Mouse (Mus musculus): ENCODE measurements around the gene Slc35b2. TPM values are rescaled to one million over a fixed set of nuclear protein-coding genes. Genes with fewer than 3 reads are reported as not detected.

Gene Slc35b2
- polyA plus RNA-seq, 2 experiments from 2014 or later: 27.6 to 39.0 TPM

DNA sequence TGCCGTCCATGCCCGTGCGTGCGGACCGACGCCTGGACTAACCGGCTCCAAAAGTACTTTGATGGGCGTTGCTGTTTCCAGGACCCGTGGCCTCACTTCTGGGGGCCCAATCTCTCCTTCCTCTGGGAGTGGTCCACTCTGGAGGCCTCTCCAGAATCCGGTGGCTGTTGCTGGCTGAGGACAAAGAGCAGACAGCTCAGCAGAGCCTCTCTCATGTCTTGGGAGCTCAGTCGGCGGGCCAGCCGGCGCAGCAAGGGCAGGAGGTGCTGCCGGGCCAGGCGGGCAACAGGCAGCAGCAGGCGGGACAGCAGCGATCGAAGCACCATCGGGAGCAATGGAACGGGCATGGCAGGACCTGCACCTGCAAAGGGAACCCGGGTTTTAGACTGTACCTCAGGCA is 37.7 kb downstream of the Slc35b2 start:
- ATAC-seq: no peak

DNA sequence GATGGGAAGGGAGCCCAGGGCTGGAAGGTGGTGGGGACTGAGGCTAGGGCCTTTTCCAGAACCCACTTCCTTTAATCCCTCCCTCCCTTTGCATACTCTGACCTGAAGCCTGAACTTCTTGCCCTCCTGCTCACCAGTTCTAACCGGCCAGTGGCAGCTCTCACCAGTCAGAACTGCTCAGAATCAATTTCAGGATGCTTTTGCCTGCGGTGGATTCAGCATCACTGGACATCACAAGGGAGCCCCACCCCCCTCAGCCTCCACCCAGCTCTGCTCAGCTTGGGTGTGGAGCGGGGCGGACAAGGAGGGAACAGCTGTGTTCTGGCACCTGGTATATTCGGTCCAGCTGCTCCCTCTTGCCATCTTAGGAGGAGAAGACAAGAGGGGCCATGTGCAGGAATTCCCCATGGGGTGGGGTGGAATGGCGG is 38.2 kb downstream of the Slc35b2 start, which contains the start of gene Mymx:
Gene Mymx (minus strand): TSS at position 226 of the 428 bp plus-strand sequence.
- ATAC-seq: no peak

DNA sequence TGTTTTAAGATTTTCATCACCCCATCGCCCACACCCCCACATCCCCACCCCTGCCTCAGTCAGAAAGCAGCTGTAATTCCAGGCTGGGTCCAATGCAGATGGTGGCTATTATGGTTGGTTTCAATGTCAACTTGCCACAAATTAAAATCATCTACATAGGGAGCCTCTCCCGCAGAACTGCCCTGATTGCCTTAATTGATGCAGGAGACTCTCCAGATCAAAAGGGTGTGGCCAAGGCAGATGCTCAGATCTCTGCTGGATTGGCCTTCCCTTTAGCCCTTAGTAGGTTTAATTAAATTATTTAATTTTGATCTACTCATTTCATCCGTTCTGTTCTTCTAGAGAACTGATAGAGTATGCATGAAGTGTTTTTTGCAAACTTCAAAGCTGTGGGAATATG is 39.3 kb downstream of the Slc35b2 start:
- no peak for ATAC-seq

DNA sequence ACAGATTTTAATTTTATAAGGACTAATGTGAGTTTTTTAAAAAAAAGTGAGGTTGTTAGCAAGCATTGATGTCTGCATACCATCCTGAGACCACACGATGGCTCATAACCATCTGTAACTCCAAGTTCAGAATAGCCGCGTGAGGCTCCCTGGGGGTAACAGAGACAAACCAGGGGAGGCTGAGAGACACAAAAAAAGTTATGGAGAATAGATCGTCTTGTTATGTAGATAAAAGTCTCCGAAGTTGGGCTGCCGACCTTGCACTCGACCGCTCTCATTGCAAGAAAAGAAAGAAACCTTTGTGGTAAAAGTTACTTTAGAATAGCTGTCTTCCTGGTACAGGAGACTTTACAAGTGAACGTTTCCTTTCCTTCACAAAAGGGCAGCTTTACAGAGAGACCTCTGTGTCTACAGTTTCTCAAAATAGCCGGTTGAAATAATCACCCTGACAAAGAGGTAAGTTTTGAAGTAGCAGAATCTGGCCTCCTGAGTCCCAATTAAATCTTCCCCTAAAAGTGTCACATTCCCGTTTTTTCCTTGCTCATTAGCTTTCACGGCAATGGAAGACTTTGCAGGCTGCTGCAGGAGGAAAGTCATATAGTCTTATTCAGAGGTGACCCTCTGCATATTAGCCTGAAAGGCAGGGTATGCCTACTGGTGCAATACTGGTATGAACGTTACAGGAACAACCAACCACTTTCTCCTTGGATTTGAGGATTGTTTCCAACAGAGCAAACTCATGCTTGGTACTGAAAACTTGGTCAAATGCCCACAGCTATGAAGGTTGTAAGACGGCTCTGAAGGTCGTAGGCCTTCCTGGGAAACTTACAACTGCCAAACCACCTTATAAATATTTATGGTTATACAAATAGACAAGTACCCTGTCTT is 43.6 kb downstream of the Slc35b2 start:
- ATAC-seq: no peak

DNA sequence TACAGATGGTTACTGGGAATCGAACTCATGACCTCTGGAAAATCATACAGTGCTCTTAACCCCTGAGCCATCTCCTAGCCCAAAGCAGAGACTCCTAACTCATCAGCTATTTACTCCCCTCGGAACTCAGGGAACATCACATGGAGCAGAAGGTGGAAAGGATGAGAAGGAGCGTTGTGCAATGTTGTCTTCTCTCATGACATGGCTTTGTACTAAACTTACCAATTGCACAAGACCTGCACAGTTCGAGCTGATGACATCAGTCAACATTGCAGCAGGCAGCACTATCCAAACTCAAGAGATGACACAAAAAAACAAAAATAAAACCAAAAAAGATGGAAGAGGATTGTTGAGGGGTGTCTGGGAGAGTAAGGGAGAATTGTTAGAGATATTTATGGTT is 44.7 kb downstream of the Slc35b2 start:
- ATAC-seq: no peak

DNA sequence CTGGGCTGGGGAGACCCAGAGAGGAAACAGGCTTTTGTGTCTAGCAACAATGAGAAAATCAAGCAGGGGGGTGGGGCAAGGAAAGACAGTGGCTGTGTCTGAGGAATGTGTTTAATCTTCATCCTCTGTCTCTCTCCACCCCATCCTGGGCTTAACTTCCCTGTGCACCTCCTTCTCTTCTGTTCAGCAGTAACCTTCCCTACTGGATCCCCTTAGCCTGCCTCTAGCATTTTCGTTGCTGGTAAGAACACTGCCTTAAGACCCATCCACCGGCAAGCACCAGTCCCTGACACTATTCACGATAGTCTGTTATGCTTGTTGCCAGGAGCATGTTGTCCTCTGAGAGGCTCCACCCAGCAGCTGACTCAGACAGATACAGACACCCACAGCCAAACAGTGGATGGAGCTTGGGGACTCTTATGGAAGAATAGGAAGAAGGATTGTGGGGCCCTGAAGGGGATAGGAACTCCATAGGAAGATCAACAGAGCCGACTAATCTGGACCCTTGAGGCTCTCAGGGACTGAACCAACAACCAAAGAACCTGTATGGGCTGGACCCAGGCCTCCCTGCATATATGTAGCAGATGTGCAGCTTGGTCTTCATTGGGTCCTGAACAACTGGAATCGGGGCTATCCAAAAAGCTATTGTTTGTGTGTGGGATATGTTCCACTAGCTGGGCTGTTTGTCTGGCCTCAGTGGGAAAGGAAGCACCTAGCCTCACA is 46.6 kb downstream of the Slc35b2 start:
- ATAC-seq: no peak

DNA sequence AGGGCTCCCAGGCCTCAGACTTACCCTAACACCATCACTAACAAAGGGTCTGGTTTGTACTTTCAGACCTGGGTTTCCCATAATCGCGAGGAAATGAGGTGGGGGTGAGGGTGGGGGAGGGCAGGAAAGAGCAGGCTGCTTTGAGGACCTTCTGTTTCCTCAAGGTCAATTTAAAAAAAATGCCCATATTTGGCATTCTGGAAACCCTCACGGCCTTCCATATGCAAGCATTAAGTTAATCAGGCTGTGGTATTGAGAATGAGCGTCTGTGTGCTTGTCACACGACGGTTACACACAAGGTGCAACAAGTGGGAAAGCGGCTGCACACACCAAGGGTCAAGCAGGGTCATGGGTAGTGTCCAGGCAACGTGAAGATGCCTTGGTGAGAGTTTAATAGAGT is 48.3 kb downstream of the Slc35b2 start:
- ATAC-seq: no peak

DNA sequence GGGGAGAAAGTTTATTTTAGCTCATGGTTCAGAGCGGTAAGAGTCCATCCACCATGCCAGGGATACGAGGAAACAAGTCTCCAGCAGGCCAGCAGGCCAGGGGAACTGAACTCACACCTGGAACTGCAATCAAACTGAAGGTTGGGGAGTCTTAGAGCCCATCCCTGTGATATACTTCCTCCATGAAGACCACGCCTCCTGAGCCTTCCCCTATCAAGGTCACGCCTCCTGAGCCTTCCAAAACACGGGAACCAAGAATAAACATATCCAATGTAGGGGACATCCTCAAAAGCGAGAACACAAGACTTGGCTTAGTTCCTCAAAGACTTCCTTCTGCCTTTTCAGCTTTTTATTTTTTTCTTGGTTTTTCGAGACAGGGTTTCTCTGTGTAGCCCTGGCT is 49.2 kb downstream of the Slc35b2 start:
- ATAC-seq: no peak

DNA sequence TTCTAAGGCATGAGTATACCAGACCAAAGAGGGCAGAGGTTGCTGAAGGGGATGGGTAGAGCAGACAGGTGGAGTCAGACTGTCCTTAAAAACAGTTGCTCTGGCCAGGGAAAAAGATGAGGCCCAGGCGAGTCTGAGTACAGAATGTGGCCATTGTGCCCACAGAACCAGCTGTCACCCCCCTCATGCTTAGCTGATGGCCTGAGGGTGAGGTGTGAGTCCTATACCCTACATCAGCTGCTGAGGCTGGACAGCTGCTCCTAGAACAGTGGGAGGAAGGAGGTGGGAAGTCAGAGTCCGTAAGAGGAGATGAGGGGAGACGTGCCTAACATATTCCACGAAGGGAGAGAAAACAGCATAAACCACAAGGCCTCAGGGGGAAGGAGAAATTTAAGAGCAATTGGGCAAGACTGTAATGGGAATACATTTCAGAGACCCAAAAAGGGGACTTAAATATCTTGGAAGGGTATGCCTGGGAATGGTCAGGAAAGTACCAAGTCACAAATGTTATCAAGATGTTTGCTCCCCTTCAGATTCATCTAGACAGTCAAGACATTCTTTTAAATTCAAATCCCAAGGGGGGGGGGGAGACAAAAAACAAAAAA is 52.5 kb downstream of the Slc35b2 start:
- no peak for ATAC-seq

DNA sequence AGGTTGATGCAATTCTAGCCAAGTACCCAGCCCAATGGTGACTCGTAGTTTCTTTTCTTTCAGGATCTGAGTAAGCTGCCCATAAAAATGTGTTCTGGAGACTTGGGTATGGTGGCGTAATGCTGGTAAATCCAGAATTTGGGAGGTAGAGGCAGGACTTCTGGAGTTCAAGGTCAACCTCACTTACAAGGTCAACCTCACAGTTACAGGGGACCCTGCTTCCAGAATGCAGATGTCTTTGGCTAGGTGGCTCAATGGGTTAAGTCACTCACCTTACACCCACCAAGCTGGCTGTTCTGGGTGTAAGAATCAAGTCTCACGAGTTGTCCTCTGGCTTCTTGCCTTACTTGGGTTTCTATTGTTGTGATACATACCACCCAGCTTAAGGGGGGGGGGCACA is 53.0 kb downstream of the Slc35b2 start:
- ATAC-seq: no peak

Other genes starting within 250 kb of the Slc35b2 start
- 10 to 100 TPM; 70.2 to 74.2 TPM for gene Cdc5l, start 130.1 kb upstream of the Slc35b2 start, polyA plus RNA-seq (2017; shearing (Covaris generic))
- gene Spats1, start 88.5 kb upstream of the Slc35b2 start, polyA plus RNA-seq (2017; shearing (Covaris generic)): 1 to 10 TPM; 1.1 TPM
- gene Aars2, start 57.0 kb upstream of the Slc35b2 start, polyA plus RNA-seq (2017; shearing (Covaris generic)): 1 to 10 TPM; 2.4 to 5.1 TPM
- not detected for gene Tcte1, start 40.4 kb upstream of the Slc35b2 start, polyA plus RNA-seq (2017; shearing (Covaris generic))
- under 1 TPM; 0.15 to 0.35 TPM for gene Tmem151b, start 14.2 kb upstream of the Slc35b2 start, polyA plus RNA-seq (2017; shearing (Covaris generic))
- gene Nfkbie, start 8.2 kb upstream of the Slc35b2 start, polyA plus RNA-seq (2017; shearing (Covaris generic)): 10 to 100 TPM; 33.1 to 48.1 TPM
- gene Hsp90ab1, start 9.4 kb downstream of the Slc35b2 start, polyA plus RNA-seq (2017; shearing (Covaris generic)): 1,000 to 10,000 TPM; 1,172 to 1,222 TPM
- gene Slc29a1, start 35.7 kb downstream of the Slc35b2 start, polyA plus RNA-seq (2017; shearing (Covaris generic)): 100 to 1,000 TPM in 1 of 2 experiments, 10 to 100 TPM in 1; 88.0 to 154 TPM
- not detected for gene Mymx, start 38.2 kb downstream of the Slc35b2 start, polyA plus RNA-seq (2017; shearing (Covaris generic))
- gene Capn11, start 95.5 kb downstream of the Slc35b2 start, polyA plus RNA-seq (2017; shearing (Covaris generic)): 1 to 10 TPM; 1.9 to 2.4 TPM
- gene Mrpl14, start 122.4 kb downstream of the Slc35b2 start, polyA plus RNA-seq (2017; shearing (Covaris generic)): 10 to 100 TPM; 91.5 to 92.9 TPM
- 1 to 10 TPM; 3.8 to 4.8 TPM for gene Tmem63b, start 123.0 kb downstream of the Slc35b2 start, polyA plus RNA-seq (2017; shearing (Covaris generic))
- not detected for gene 1600014C23Rik, start 170.0 kb downstream of the Slc35b2 start, polyA plus RNA-seq (2017; shearing (Covaris generic))